Mouse (Mus musculus) gastrocnemius, adult 2 months (tissue): ENCODE measurements around the gene Slco2a1. TPM values are rescaled to one million over a fixed set of nuclear protein-coding genes. Genes with fewer than 3 reads are reported as not detected.

Experiments
- DNase-seq: peaks from one replicate; pipeline ENCODE4 v3.0.0; 2022
- H3K27ac ChIP-seq: fragments of 200-600 bp; 2 replicates; pipeline ENCODE4 v1.8.1; 2022; ENCODE audit warnings: mild to moderate bottlenecking
- H3K4me3 ChIP-seq: fragments of 200-600 bp; 2 replicates; pipeline ENCODE4 v1.8.1; 2022; ENCODE audit warnings: mild to moderate bottlenecking, moderate library complexity
- CTCF ChIP-seq: fragments of 200-600 bp; IDR thresholded peaks from 2 replicates; pipeline ENCODE4 v1.8.1; 2022; ENCODE audit warnings: antibody characterized with exemption, mild to moderate bottlenecking, moderate library complexity
- intact Hi-C: fragments of 180-260 bp; cut with DNase I; formaldehyde crosslinking; loops from one replicate; pipeline ENCODE4 v1.15.1; 2025
- long read RNA-seq, 2 experiments: library from polyadenylated mRNA; stranded (forward); transcript quantifications; one replicate each; pipeline ENCODE4 v2.0.0; 2021
- total RNA-seq, 2 experiments: library from RNA; stranded (reverse); gene quantifications; 2 replicates each; pipeline ENCODE4 v1.2.3; 2021

Gene Slco2a1
- under 1 TPM; 0.59 to 0.84 TPM for total RNA-seq
- long read RNA-seq, experiment 1, full-length matches to known transcripts = 1 of 1 reads
- long read RNA-seq, experiment 1, partial matches to known transcripts = 0 of 1 reads
- long read RNA-seq, experiment 1, other reads (novel, unspliced or antisense) = 0 of 1 reads
- long read RNA-seq, experiment 2 = 0 reads

DNA sequence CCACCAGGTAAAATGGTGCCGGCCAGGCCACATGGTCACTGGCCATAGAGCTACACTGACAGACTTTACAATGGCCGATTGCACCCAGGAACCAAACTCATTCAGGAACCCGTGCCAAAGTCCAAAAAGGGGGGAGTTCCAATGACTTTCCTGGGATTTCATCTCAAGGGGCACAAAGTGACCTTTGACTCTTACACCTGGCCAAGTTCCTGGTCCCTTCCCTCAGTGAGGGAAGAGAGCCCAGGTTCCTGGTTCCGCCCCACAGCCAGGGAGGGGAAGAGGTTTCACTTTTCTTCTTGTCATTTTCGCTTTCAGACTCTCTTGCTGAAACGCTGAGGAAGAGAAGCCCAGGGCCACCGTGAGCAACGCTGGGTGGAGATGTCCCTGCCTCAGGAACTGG lies at the start of gene Slco2a1:
Gene Slco2a1, plus strand, starts transcription at position 251 of the 400 bp plus-strand sequence.
- Histone ChIP-seq H3K27ac (no peak within 1 kb of the TSS), H3K4me3 (no peak within 1 kb of the TSS)
- intact Hi-C loops = no loop called here
- no peak for DNase-seq
- no peak for TF ChIP-seq CTCF

DNA sequence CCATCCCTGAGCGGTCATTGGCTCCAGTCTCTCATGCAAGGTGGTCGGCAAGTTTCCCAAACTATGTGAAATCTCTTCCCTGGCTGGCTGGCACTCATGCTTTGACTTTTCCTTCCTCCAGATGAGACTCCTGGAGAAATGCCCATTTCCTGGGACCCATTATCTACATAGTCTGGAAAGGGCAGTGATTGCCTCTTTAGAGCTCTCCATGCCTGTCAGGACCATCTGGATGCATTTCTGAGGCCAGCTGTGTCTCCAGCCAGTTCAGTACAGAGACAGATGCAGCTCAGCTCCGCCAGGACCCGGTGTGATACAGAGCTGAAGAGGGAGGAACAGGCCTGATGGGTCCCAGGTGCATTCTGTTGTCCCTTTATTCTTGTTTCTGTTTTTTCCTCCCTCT lies 46.3 kb upstream of the Slco2a1 start:
- Histone ChIP-seq H3K4me3 (no peak overlapping the region), H3K27ac (no peak overlapping the region)
- DNase-seq = no peak
- intact Hi-C loops = no loop called here
- no peak for TF ChIP-seq CTCF

DNA sequence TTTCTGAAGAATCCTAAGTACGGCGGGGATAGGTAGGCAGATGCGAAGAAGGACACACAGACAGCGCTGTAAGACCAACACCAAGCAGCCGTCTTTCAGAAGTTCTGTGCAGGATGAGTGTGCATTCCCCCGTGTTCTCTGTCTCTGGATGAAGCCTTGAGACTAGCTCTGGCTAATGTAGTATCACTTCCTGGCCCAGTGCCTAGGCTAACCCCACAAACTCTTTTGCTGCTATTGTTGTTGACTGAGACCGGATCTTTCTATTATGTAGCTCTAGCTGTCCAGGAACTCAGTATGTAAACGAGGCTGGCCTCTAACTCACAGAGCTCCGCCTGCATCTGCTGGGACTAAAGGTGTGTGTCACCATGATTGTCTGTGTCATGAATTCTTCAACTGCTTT lies 43.6 kb upstream of the Slco2a1 start:
- no peak for TF ChIP-seq CTCF
- no peak overlapping the region for H3K4me3 ChIP-seq
- H3K27ac ChIP-seq = no peak overlapping the region
- intact Hi-C loops = no loop called here
- DNase-seq = no peak

DNA sequence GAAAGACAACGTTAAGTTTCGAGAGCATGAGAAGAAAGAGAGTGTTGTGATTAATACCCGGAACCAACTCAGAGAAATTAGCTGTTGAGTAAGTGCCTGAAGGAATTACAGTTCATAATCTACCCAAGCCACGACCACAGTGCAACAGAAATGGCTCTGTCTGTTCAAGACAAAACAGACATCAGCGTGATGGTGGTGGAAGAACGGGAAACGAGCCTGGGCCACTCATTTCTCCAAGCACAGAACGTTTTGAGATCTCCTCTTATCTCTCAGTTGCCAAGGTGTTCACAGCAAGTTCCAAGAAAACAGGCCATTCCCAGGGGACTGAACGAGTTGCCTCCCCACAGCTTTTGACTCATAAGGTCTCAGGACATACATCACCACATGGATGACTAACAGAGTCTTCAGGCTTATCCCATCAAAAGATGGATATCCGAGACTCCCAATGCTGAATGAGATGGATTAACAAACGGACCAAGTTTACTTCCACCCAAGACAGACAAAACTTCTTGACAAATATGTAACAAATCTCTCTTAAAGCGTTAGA lies 42.0 kb upstream of the Slco2a1 start:
- intact Hi-C loops = no loop called here
- TF ChIP-seq CTCF = no peak
- H3K27ac ChIP-seq = no peak overlapping the region
- DNase-seq = no peak
- no peak overlapping the region for H3K4me3 ChIP-seq

DNA sequence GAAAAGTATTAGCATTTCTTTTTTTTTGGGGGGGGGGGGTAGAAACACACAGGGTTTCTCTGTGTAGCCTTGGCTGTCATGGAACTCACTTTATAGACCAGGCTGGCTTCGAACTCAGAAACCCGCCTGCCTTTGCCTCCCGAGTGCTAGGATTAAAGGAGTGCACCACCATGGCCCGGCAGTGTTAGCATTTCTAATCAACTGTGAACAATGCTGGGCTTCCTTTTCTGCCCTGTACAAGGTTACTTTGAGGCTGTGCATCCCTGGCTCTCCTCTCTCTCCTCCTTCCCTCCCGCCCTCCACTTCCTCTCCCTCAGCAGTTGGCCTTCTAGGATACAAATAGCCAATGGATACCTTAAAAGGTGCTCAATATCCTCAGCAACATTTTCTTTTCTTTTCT lies 39.8 kb upstream of the Slco2a1 start:
- TF ChIP-seq CTCF = no peak
- Histone ChIP-seq H3K27ac (no peak overlapping the region), H3K4me3 (no peak overlapping the region)
- intact Hi-C loops = no loop called here
- DNase-seq = no peak

DNA sequence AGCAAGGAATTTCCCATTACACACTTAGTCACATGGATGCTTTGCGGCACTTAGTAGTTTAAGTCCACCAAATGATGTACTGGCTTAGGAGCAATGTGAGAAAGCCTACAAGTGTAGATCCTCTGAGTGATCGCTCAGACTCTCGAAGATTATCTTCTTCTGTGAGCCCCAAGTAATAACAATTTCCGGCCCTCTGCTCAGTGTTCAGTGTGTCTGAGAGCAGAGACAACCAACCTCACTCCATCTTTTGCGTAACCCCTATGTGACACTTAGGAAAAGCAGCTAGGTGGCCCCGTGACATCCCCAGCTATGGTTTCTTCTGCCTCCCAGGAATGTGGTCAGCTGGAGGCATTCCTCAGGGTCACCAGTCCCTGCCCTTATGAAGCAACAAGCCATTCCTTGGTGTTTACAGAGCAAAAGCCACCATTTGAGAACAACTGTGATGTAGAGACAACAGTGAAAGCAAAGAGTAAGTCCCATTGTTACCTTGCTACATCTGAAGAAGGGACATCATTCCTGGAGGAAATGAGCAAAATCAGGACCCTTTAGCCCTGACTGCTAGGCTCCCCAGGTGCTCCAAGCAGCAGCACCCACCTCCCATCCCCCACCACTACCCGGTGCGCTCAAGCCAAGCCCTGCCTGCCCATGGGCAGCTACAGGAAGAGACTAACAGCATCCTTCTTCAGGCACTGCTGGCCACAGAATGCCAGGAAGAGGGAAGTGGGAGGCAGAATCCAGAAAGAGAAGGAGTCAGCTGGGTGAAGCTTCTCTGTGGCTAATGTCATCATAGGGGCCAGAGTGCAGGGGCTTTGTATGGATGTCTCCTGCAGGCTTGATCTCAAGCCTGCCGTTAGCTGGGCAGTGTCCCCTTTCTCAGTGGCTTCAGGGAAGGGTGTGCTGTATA lies 37.2 kb upstream of the Slco2a1 start:
- Histone ChIP-seq H3K4me3 (no peak overlapping the region), H3K27ac (no peak overlapping the region)
- intact Hi-C loops = no loop called here
- no peak for TF ChIP-seq CTCF
- DNase-seq = no peak

DNA sequence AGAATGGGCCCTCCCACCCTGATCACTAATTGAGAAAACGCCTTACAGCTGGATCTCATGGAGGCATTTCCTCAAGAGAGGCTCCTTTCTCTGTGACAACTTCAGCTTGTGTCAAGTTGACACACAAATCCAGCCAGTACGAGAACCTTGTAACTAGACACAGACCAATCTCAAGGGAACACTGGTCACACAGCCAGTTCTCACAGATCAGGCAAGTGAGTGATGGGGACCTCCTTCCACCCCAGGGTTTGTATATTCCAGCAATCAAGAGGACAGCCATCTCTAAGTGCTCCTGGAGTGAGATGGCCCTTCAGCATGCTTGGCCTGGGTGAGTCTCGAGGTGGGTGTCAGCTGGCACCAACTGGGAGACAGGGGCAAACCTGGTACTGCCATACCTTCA lies 32.6 kb upstream of the Slco2a1 start:
- TF ChIP-seq CTCF = no peak
- DNase-seq = no peak
- Histone ChIP-seq H3K4me3 (no peak overlapping the region), H3K27ac (no peak overlapping the region)
- intact Hi-C loops = no loop called here

DNA sequence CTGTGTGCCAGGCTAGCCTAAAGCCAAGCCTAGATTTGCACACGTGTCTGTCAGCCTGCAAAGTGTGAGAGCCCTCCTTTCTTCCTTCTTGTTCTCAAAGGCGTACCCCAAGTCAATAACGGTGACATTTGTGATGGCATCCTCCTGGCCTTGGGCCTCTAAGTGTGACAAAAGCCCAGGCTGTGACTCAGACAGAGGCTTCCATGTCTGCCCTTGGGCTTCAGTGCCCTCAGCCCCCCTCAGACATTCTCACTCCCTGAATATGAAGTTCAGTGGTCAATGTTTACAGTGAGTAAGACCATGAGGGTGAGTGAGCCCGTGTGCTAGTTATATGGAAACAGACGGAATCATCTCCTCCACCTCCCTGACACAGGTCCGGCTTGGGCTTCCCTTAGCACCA lies 29.8 kb upstream of the Slco2a1 start:
- Histone ChIP-seq H3K27ac (no peak overlapping the region), H3K4me3 (no peak overlapping the region)
- TF ChIP-seq CTCF = no peak
- intact Hi-C loops = no loop called here
- no peak for DNase-seq

DNA sequence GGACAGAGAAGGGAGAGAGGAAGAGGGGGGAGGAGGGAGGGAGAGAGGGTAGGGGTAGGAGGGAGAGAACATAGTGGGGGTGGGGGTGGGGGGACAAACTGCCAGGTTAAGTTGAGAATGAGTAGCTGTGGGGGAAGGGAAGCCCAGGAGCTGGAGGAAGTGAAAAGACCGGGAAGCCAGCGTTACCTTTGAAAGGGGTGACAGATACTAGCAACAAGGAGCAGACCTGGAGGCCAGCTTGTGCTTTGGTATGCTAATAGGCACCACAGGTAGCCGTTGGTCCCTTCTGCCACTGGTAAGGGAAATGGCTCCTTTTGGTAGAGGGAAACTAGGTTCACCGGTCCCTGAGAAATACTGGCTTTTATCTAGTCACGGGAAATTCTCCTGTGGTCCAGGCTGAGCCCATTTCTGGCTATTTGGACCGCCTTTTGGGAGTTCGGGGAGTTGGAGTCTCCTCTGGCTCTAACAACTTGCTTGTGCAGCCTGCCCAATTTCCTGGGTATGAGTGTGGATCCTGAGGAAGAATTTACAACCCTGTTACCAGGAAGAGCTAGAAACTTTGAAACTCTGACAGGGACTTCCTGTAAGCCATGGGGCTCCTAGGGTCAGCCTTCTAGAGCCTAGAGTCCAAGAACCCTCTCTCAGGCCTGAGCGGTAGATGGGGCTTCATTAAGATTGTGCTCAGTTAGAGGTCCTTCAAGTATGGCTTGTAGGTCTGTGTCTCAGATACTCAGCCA lies 27.0 kb upstream of the Slco2a1 start:
- H3K4me3 ChIP-seq = no peak overlapping the region
- intact Hi-C loops = no loop called here
- no peak for DNase-seq
- H3K27ac ChIP-seq = no peak overlapping the region
- no peak for TF ChIP-seq CTCF

DNA sequence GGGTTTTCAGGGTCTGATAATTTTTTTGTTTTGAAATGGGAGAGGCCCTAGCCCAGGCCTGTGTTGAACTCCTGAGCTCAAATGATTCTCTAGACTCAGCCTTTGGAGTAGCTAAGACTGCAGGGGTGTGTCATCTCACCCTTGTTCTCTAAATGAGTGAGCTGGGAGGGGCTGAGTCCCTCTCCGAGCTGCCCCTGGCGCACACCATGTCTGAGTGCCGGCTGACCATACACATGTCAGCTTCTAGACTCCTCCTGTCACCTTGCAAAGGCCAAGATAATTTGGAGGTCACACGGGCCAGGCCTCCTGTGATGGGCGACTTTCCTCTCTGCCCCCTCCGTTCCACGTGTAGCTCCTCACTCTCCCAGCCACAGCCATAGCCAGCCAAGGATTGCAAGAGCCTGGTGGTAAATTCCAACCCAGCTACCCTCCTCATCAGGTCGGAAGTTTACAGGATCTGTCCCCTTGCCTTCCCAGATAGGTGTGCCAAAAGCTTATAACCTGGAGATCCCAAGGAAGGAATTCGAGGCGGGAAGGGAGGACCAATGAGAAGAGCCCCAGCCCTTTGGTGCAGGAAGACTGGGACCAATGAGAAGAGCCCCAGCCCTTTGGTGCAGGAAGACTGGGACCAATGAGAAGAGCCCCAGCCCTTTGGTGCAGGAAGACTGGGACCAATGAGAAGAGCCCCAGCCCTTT lies 26.3 kb upstream of the Slco2a1 start:
- no peak overlapping the region for H3K27ac ChIP-seq
- intact Hi-C loops = no loop called here
- H3K4me3 ChIP-seq = no peak overlapping the region
- no peak for TF ChIP-seq CTCF
- DNase-seq = no peak

DNA sequence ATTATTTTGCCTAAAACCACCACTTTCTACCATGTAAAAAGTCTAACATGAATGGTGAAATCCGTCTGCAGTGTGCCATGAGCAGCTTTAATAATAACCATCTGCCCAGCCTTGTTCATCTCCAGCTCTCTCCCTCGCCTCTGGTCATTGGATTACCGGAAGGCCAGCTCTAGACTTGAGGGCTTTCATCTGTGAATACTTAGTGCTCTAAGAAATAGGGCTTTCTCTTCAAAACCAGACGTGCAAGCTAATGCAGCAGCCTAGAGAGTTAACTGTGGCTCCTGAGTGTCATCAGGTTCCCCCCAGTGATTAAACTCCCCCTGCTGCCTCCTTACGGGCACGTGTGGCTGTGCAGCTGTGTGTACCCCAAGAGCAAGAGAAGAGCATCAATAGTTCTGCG lies 25.2 kb upstream of the Slco2a1 start:
- H3K27ac ChIP-seq = no peak overlapping the region

DNA sequence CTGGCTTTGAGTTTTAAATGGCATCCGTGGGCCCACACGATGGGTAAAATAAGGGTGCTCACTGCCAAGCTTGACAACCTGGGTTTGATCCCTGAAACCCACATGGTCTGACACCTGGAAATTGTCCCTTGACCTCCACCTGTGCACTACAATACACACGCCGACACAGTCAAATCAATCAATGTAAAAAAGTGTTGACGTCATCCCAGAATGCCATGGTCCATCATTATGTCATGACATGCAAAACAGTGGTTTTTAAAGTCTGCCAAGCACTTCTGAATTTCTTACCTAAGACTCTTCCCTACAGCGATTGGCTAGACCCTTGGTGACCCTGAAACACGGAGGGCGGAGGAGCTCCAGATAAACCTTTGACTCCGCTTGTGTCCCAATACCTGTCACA lies 23.9 kb upstream of the Slco2a1 start:
- Histone ChIP-seq H3K4me3 (no peak overlapping the region), H3K27ac (no peak overlapping the region)
- no peak for DNase-seq
- intact Hi-C loops = no loop called here
- TF ChIP-seq CTCF = no peak

More for the DNA sequence above, 25.2 kb upstream of the Slco2a1 start:
- DNase-seq = no peak
- no peak for TF ChIP-seq CTCF
- H3K4me3 ChIP-seq = no peak overlapping the region
- intact Hi-C loops = no loop called here
